Mouse (Mus musculus): ENCODE measurements at regions not wholly inside any gene's neighbourhood (a gene's known extent, or its start where the extent isn't known, plus 50 kb on each side); places are given as distances from the start of the nearest gene placed in this dataset.

DNA sequence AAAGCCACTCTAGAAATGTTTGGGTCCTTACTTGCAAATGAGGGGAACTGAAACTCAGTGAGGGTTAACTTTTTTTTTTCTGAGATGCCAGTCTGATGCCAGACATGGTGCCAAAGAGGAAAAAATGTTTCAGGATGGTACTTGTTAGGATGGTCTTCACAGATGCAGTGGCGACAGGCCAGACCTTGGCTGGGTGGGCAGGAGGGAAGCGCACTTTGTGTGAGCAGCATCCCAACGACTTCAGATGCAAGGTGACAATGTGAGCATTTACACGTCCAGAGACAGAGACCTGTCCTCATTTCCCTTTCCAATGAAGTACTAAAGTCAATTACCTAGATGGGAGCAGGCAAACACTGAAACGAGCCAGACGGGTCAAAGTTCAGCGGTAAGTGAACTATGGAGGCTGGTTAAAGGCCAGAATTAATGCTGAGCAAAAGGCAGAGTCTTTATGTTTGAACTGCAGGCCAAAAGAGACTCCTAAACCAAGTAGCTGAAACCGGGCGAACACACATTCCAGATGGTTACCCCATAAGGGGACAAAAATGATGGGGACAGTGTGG is 213.7 kb upstream of the Ccdc122 start:
- Histone ChIP-seq H3K27me3 (ENCODE audit: control insufficient read depth, insufficient read depth, low read length) (no peaks in the 10 kb centered on the region), H3K4me1 (replicated peaks; ENCODE audit: control insufficient read depth, insufficient read depth) (peaks cover 10% of the 10 kb centered on the region; the same call in 1 of the 2 replicates), H3K4me3 (ENCODE audit: low read depth, low read length) (no peak overlapping the region), H3K9ac (ENCODE audit: low read length) (no peak overlapping the region), H3K9me3 (ENCODE audit: control insufficient read depth, low read length) (no peaks in the 10 kb centered on the region), H3K36me3 (ENCODE audit: control insufficient read depth, insufficient read depth, low read length) (no peaks in the 10 kb centered on the region), H3K4me2 (replicated peaks; ENCODE audit: low read depth) (no peak overlapping the region), H3K27ac (replicated peaks) (no peak overlapping the region)
- WGBS = 81% methylated on average over 9 of the region's 9 CpGs
- ATAC-seq (ENCODE audit: low FRiP score, low TSS enrichment) (no peak), DNase-seq (ENCODE audit: low spot score) (no peak)
- TF ChIP-seq EP300 (optimal IDR thresholded peaks at IDR 0.05) (no peak), CTCF (IDR thresholded peaks at IDR 0.05; ENCODE audit: low read depth) (no peak)

DNA sequence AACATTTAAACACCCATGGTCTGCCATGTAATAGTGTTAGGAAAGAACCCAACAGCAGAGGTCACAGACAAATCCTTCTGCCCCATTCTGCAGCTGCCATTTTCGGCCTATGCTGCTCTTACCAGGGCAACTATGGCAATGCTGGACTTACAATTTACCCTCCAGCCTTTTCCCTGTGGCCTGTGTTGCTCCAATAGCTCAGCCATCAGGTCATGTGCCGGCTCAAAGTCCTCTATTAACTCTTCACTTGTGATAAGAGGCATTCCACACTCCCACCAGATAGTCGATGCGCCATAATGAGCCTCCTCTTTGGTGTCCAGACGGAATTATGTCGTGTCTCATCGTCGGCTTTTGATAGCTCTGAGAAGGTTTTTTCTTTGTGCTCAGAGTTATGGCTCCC is 214.7 kb upstream of the Ccdc122 start:
- Histone ChIP-seq H3K9ac (ENCODE audit: low read length) (no peak overlapping the region), H3K36me3 (ENCODE audit: control insufficient read depth, insufficient read depth, low read length) (no peaks in the 10 kb centered on the region), H3K27me3 (ENCODE audit: control insufficient read depth, insufficient read depth, low read length) (no peaks in the 10 kb centered on the region), H3K4me3 (ENCODE audit: low read depth, low read length) (no peak overlapping the region), H3K27ac (replicated peaks) (no peak overlapping the region), H3K4me1 (replicated peaks; ENCODE audit: control insufficient read depth, insufficient read depth) (peaks cover 13% of the 10 kb centered on the region; the same call in 1 of the 2 replicates), H3K4me2 (replicated peaks; ENCODE audit: low read depth) (no peak overlapping the region), H3K9me3 (ENCODE audit: control insufficient read depth, low read length) (no peaks in the 10 kb centered on the region)
- TF ChIP-seq EP300 (optimal IDR thresholded peaks at IDR 0.05) = no peak
- TF ChIP-seq CTCF (IDR thresholded peaks at IDR 0.05; ENCODE audit: low read depth) = no peak
- DNase-seq (ENCODE audit: low spot score) (no peak), ATAC-seq (ENCODE audit: low FRiP score, low TSS enrichment) (no peak)
- WGBS = 86% methylated on average over 8 of the region's 8 CpGs

DNA sequence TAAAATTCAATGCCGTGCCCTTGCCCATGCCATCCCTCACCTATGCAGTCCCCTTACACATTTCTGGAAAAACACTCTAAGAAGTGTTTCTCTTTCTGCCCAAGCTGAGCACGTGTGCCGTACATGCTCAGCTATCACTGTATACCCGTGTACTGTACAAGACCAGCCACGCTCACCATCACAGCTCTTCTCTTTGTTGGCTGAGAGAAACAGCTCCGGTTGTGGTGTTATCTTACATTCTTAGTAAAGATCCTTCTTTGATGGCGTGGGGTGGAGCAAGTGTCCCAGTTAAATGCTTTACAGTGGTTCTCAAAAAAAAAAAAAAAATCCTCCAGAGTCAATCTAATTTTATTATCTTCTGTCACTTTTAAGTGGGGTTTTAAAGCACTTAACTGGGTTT is 215.1 kb upstream of the Ccdc122 start:
- no peaks in the 10 kb centered on the region for H3K9me3 ChIP-seq (ENCODE audit: control insufficient read depth, low read length)
- no peak overlapping the region for H3K27ac ChIP-seq (replicated peaks)
- no peak overlapping the region for H3K4me2 ChIP-seq (replicated peaks; ENCODE audit: low read depth)
- no peaks in the 10 kb centered on the region for H3K27me3 ChIP-seq (ENCODE audit: control insufficient read depth, insufficient read depth, low read length)
- no peak overlapping the region for H3K9ac ChIP-seq (ENCODE audit: low read length)
- DNase-seq (ENCODE audit: low spot score) (no peak), ATAC-seq (ENCODE audit: low FRiP score, low TSS enrichment) (no peak)
- TF ChIP-seq CTCF (IDR thresholded peaks at IDR 0.05; ENCODE audit: low read depth) (no peak), EP300 (optimal IDR thresholded peaks at IDR 0.05) (no peak)
- no peaks in the 10 kb centered on the region for H3K36me3 ChIP-seq (ENCODE audit: control insufficient read depth, insufficient read depth, low read length)
- WGBS = 88% methylated on average over 7 of the region's 7 CpGs
- H3K4me3 ChIP-seq (ENCODE audit: low read depth, low read length) = no peak overlapping the region
- H3K4me1 ChIP-seq (replicated peaks; ENCODE audit: control insufficient read depth, insufficient read depth) = peaks cover 13% of the 10 kb centered on the region; the same call in 1 of the 2 replicates

DNA sequence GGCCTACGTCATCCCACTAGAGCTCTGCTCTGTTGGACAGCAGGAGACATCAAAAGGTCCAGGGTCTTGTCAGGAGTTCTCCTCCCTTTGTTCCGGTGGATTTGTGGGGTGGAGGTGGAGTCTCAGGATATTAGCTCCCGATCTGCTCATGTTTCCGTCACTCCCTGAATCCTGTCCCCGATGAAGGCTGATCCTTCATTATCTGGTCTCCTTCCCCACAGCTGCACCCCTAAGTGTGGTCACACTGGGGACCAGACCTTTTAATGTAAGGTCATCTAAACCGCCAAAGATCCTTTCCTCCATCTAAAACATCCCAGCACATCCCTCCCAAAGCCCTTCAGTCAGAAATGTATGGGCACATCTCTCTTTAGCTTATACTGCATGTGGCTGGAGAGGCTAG is 215.6 kb upstream of the Ccdc122 start:
- DNase-seq (ENCODE audit: low spot score) = no peak
- no peak overlapping the region for H3K4me3 ChIP-seq (ENCODE audit: low read depth, low read length)
- no peaks in the 10 kb centered on the region for H3K9me3 ChIP-seq (ENCODE audit: control insufficient read depth, low read length)

DNA sequence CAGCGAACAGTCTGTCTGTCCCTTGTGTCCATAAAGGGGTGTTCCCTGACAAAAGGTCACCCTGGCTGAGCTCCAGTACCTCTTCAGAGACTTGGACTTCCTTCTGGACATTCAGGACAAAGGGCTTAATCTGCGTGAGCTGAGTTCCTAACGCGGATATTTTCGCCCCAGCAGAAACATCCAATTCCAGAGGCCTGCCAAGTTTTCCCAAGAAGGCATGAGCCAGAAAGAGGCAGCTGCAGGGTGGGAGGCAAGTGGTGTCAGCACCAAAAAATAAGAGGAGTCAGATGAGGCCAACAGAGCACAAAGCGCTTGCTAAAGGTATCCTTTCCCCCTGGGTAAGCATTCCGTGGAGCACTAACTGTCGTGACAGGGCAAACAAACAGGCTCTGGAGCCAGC is 216.9 kb upstream of the Ccdc122 start:
- Histone ChIP-seq H3K4me3 (ENCODE audit: low read depth, low read length) (no peak overlapping the region), H3K27me3 (ENCODE audit: control insufficient read depth, insufficient read depth, low read length) (no peaks in the 10 kb centered on the region), H3K36me3 (ENCODE audit: control insufficient read depth, insufficient read depth, low read length) (no peaks in the 10 kb centered on the region), H3K4me1 (replicated peaks; ENCODE audit: control insufficient read depth, insufficient read depth) (peaks cover 13% of the 10 kb centered on the region; the same call in 1 of the 2 replicates), H3K4me2 (replicated peaks; ENCODE audit: low read depth) (no peak overlapping the region; the same call in 1 of the 2 replicates), H3K9ac (ENCODE audit: low read length) (no peak overlapping the region; the same call in 1 of the 2 replicates), H3K9me3 (ENCODE audit: control insufficient read depth, low read length) (no peaks in the 10 kb centered on the region), H3K27ac (replicated peaks) (peak overlapping the region; percentile 87)
- 13% methylated on average over 8 of the region's 8 CpGs for WGBS
- TF ChIP-seq EP300 (optimal IDR thresholded peaks at IDR 0.05) (peak; percentile 28), CTCF (IDR thresholded peaks at IDR 0.05; ENCODE audit: low read depth) (no peak)
- DNase-seq (ENCODE audit: low spot score) (peak; percentile 53), ATAC-seq (ENCODE audit: low FRiP score, low TSS enrichment) (peak; percentile 54; the same call in 1 of the 2 replicates)

More for the DNA sequence above, 215.6 kb upstream of the Ccdc122 start:
- Histone ChIP-seq H3K27me3 (ENCODE audit: control insufficient read depth, insufficient read depth, low read length) (no peaks in the 10 kb centered on the region), H3K4me2 (replicated peaks; ENCODE audit: low read depth) (no peak overlapping the region), H3K9ac (ENCODE audit: low read length) (no peak overlapping the region), H3K4me1 (replicated peaks; ENCODE audit: control insufficient read depth, insufficient read depth) (peaks cover 13% of the 10 kb centered on the region; the same call in 1 of the 2 replicates), H3K36me3 (ENCODE audit: control insufficient read depth, insufficient read depth, low read length) (no peaks in the 10 kb centered on the region), H3K27ac (replicated peaks) (0 out of 2 replicates have a peak overlapping the region, but pooled peaks have one; percentile 87)
- WGBS = 95% methylated on average over 6 of the region's 6 CpGs
- no peak for TF ChIP-seq CTCF (IDR thresholded peaks at IDR 0.05; ENCODE audit: low read depth)
- no peak for TF ChIP-seq EP300 (optimal IDR thresholded peaks at IDR 0.05)
- ATAC-seq (ENCODE audit: low FRiP score, low TSS enrichment) = no peak

DNA sequence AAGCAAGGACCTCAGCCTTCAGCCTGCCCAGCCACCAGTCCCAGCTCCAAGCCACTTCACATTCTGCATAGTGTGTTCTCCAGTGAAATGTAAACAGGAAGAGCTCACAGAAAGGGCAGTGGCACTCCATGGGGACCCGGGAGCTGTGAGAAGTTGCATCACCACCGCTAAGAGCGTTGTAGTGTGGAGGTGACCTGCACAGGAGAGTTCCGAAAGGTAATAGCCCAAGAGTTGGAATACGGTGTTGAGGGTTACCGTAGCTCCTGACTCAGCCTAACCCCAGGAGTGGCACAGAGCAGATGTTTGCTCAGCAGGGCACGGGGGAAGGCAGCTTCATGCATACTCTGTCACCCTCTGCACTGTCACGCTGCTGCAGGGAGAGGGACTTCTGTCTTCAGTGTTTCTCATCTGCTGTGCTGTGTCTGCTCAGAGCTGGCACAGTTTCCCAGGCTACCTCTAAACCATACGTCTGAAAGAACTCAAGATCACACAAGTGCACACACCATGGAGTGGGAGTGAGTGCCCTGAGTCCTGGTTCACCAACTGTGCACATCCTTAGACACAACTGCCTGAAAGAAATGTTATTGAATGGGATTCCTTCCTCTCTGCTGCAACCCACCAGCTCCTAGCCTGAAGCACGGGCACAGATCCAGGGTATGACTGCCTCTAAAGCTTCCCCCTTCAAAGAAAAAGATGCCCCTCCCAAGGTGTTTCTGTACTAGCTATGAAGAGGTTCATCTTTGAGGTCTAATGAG is 218.1 kb upstream of the Ccdc122 start:
- 46% methylated on average over 10 of the region's 10 CpGs for WGBS
- Histone ChIP-seq H3K4me1 (replicated peaks; ENCODE audit: control insufficient read depth, insufficient read depth) (peaks cover 13% of the 10 kb centered on the region; the same call in 1 of the 2 replicates), H3K4me3 (ENCODE audit: low read depth, low read length) (no peak overlapping the region), H3K27ac (replicated peaks) (peak overlapping the region; percentile 87), H3K36me3 (ENCODE audit: control insufficient read depth, insufficient read depth, low read length) (no peaks in the 10 kb centered on the region), H3K9ac (ENCODE audit: low read length) (0 out of 2 replicates have a peak overlapping the region, but pooled peaks have one; percentile 27), H3K4me2 (replicated peaks; ENCODE audit: low read depth) (peak overlapping the region; percentile 5; the same call in 1 of the 2 replicates), H3K9me3 (ENCODE audit: control insufficient read depth, low read length) (no peaks in the 10 kb centered on the region), H3K27me3 (ENCODE audit: control insufficient read depth, insufficient read depth, low read length) (no peaks in the 10 kb centered on the region)
- ATAC-seq (ENCODE audit: low FRiP score, low TSS enrichment) (peak; percentile 78), DNase-seq (ENCODE audit: low spot score) (peak; percentile 41)
- TF ChIP-seq CTCF (IDR thresholded peaks at IDR 0.05; ENCODE audit: low read depth) (no peak), EP300 (optimal IDR thresholded peaks at IDR 0.05) (no peak)

Measured in stomach, postnatal 0 days (tissue).